Mouse (Mus musculus): Measurements from ENCODE around the gene 1600002K03Rik.

DNA sequence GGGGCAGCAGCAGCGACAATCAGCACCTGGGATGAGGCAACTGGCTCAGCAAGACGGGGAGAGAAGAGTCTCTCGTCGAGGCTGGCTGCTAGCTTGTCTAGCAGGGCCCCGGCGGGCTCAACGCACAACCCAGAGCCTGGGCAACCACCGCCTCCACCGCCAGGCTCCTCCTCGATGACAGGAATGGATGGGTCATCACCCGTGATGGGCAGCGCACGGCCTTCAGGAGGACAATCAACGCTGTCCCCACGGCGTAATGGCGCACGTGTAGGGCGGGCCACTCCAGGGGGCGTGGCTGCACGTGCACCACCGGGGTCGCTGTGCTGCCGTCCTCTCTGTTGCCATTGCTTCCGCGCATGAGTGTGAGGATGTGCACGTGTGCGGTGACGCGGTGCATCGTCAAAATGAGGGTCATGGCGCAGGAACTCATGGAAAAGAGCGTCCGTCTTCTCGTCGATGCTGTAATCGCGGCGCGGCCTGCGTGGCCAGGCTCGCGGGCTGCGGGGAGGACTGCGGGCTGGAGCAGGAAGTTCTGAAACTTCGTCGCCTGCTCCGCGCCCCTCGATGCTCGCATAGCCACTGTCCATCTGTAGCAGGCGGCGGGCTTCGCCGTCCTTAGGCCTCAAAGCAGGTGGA is 41.3 kb upstream of the 1600002K03Rik start:
- TF ChIP-seq CTCF (IDR thresholded peaks at IDR 0.05; ENCODE audit: low read depth) (peak; percentile 5; the same call in 1 of the 2 replicates), EP300 (optimal IDR thresholded peaks at IDR 0.05) (no peak)
